Mouse (Mus musculus) heart, embryonic 14.5 days (tissue): ENCODE measurements around the gene Fbxo7. TPM values are rescaled to one million over a fixed set of nuclear protein-coding genes. Genes with fewer than 3 reads are reported as not detected.
A peak's percentile ranks its signal among the peaks of the same experiment; 100 is the strongest.

Experiments
- ATAC-seq: fragments of 200-750 bp; cut with Nextera tagmentation; 2 replicates; pipeline ENCODE4 v1.8.0; 2017; ENCODE audit warnings: low read depth, moderate TSS enrichment; ENCODE audit not compliant: insufficient number of reproducible peaks, insufficient read depth, low FRiP score
- H3K27ac ChIP-seq, 2 experiments: fragments of 200-500 bp in 1 of 2; fragments of 300-500 bp in 1 of 2; sonication (generic) in 1 of 2; replicated peaks in 1 of 2; 2 replicates each; pipeline ENCODE4 v1.5.1; 2012 to 2014; ENCODE audit warnings: low read depth in 2 of 2, low read length in 2 of 2, control low read depth in 1 of 2, mild to moderate bottlenecking in 1 of 2, mixed read lengths in 1 of 2; ENCODE audit not compliant: control insufficient read depth in 1 of 2, insufficient read depth in 1 of 2
- H3K27me3 ChIP-seq: fragments of 300-500 bp; sonication (generic); 2 replicates; pipeline ENCODE4 v1.6.1; 2014; ENCODE audit warnings: mild to moderate bottlenecking, low read length, control low read depth; ENCODE audit not compliant: control insufficient read depth, insufficient read depth
- H3K36me3 ChIP-seq: fragments of 300-500 bp; sonication (generic); 2 replicates; pipeline ENCODE4 v1.6.1; 2014; ENCODE audit warnings: mild to moderate bottlenecking, control low read depth, low read length, mixed read lengths; ENCODE audit not compliant: control insufficient read depth, insufficient read depth
- H3K4me1 ChIP-seq, 2 experiments: fragments of 200-500 bp in 1 of 2; fragments of 300-500 bp in 1 of 2; sonication (generic) in 1 of 2; 2 replicates each; pipeline ENCODE4 v1.6.1; 2012 to 2014; ENCODE audit warnings: low read length in 2 of 2, control low read depth in 1 of 2, mixed read lengths in 1 of 2; ENCODE audit not compliant: control insufficient read depth in 2 of 2, insufficient read depth in 2 of 2
- H3K4me2 ChIP-seq: fragments of 300-500 bp; sonication (generic); 2 replicates; pipeline ENCODE4 v1.6.1; 2014; ENCODE audit warnings: mild to moderate bottlenecking, low read length
- H3K4me3 ChIP-seq, 2 experiments: fragments of 200-500 bp in 1 of 2; fragments of 300-500 bp in 1 of 2; sonication (generic) in 1 of 2; 2 replicates each; pipeline ENCODE4 v1.5.1; 2012 to 2014; ENCODE audit warnings: low read length in 2 of 2, mild to moderate bottlenecking in 2 of 2, control low read depth in 1 of 2, low read depth in 1 of 2, moderate library complexity in 1 of 2; ENCODE audit not compliant: control insufficient read depth in 1 of 2, insufficient read depth in 1 of 2
- H3K9ac ChIP-seq: fragments of 300-500 bp; sonication (generic); 2 replicates; pipeline ENCODE4 v1.6.1; 2014; ENCODE audit warnings: mild to moderate bottlenecking, low read length
- H3K9me3 ChIP-seq: fragments of 300-500 bp; sonication (generic); 2 replicates; pipeline ENCODE4 v1.6.1; 2016; ENCODE audit warnings: low read length, control low read depth; ENCODE audit not compliant: control insufficient read depth
- WGBS: fragments of 180-500 bp; shearing (Covaris S2); extraction: QIAGEN DNeasy Blood & Tissue Kit; methylation state at CpG from one replicate; pipeline ENCODE4 v1.1.7; 2014; 5-methylcytosine and 5-hydroxymethylcytosine counted together
- polyA plus RNA-seq: library from polyadenylated mRNA; unstranded; fragments of >200 nt; fragmentation: Nextera tagmentation; extraction: Ambion mirVana; gene quantifications from 2 replicates; pipeline ENCODE4 v1.2.1, GENCODE M21; 2014

Fbxo7 gene
- polyA plus RNA-seq, 1 experiment from 2014 or later: 20.1 TPM

DNA sequence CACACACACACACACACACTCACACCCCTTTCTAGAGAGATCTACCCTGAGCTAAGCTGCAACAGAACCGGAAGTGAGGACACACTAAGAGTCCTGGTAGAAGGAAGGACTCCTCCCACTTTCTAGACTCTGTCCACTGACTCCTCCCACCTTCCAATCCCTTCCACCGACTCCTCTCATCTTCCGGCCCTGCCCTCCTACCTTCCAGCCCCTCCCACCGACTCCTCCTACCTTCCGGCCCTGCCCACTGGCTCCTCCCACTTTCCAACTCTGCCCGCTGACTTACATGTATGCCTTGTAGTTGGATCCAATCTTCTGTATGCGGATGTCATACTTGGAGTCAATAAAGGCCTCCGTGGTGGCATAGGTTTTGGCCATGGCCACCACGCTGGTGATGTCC lies 58.1 kb downstream of the Fbxo7 start:
- no peak overlapping the region for H3K9ac ChIP-seq
- H3K9me3 ChIP-seq: no peaks in the 10 kb centered on the region
- H3K4me2 ChIP-seq: no peak overlapping the region
- no peak overlapping the region for H3K4me3 ChIP-seq
- no peak for ATAC-seq
- H3K36me3 ChIP-seq: no peaks in the 10 kb centered on the region
- WGBS: 72% methylated on average over 9 of the region's 9 CpGs
- no peaks in the 10 kb centered on the region for H3K4me1 ChIP-seq
- no peaks in the 10 kb centered on the region for H3K27me3 ChIP-seq
- H3K27ac ChIP-seq: no peak overlapping the region

DNA sequence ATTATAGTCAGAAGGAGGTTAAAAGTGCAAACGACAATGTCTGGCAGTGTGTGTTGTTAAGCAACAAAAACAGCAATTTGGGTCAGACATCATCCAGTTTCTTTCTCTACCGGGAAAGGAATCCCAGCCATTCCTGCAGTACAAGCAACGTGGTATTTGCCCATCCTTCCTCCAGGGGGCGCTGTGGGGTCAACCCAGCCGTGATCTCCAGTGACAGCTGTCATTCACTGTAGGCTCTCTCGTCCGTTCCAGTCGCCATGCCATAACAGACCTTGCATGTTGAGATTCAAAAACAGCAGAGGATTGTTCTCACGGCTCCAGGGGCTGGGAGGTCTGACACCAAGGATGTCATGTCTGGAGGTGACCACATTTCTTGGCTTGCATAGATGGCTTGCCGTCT lies 70.1 kb downstream of the Fbxo7 start:
- no peak overlapping the region for H3K9ac ChIP-seq
- H3K4me1 ChIP-seq: peaks cover 6 to 9% of the 10 kb centered on the region in 2 experiments; a peak in 2 of 4 replicates
- H3K27me3 ChIP-seq: no peaks in the 10 kb centered on the region
- H3K4me2 ChIP-seq: no peak overlapping the region
- 49% methylated on average over 10 of the region's 10 CpGs for WGBS
- H3K27ac ChIP-seq: no peak overlapping the region
- ATAC-seq: no peak
- H3K4me3 ChIP-seq: no peak overlapping the region
- no peaks in the 10 kb centered on the region for H3K36me3 ChIP-seq
- no peaks in the 10 kb centered on the region for H3K9me3 ChIP-seq

DNA sequence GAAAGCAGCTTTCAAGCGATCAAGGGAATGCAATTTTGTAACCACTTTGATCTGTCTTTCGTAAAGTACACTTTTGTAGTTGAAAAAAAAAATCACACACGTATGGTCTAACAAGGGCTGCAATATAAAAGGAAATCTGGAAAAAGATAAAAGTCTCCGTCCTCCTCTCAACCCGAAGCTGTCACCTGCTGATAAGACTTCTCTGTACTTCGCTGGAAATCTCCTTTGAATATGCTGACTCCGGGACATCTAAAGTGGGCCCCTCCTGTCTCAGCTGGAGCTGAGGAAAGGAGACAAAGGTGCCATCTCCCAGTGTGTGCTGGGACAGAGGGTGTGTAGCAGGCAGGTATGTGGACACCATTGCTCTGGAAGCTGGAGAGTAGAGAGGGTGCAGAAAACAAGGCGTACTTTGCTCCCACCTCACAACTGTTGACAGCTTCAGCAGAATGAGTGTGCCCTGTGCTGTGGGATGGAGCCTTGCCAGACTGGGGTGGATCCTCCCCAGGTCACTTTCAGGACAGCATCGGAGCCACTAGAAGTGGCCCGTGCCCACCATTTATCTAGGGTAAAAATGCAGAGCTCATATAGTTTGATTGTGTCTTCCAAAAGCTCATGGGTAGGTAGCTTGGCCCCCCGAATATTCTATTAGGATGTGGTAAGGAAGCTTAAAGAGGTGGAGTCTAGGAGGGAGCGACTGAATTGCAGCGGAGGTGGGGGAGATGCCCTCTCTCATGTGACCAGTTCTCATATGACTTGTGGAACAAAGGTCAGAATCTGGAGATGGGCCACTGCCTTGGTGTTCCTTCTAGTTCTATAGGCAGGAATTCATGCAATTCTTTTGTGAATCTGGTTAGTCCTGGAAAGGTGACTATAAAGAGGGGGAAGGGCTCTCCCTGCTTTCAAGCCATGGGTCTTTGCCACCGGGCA lies 71.6 kb downstream of the Fbxo7 start:
- Histone ChIP-seq H3K4me2 (peak overlapping the region; percentile 29), H3K27ac (no peak overlapping the region), H3K4me3 (no peak overlapping the region), H3K9me3 (no peaks in the 10 kb centered on the region), H3K36me3 (no peaks in the 10 kb centered on the region), H3K27me3 (no peaks in the 10 kb centered on the region), H3K9ac (no peak overlapping the region), H3K4me1 (peaks cover 6 to 9% of the 10 kb centered on the region in 2 experiments; a peak in 2 of 4 replicates)
- ATAC-seq: no peak
- 35% methylated on average over 14 of the region's 14 CpGs for WGBS

DNA sequence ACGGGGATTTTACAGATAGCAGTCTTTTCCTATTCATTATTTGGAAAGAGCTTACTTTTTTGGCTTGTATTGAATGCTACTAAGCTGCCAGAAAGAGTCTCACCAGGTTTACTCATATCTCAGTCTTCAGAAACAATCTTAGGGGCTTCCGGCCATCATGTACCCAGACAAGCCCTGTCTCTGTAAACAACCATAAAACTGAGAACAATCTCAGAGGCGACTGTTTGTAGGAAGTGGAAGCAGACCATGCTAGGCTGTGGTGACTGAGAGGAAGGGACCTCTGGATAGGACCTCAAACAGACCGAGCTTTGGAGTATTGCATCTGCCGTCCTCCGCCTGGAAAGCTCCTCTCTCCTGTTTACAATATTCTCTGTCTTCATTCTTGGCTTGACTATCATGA lies 76.6 kb downstream of the Fbxo7 start:
- no peaks in the 10 kb centered on the region for H3K27me3 ChIP-seq
- no peak overlapping the region for H3K4me2 ChIP-seq
- peaks cover 11% of the 10 kb centered on the region for H3K9me3 ChIP-seq
- no peak for ATAC-seq
- no peak overlapping the region for H3K27ac ChIP-seq
- WGBS: 77% methylated on average over 6 of the region's 6 CpGs
- no peak overlapping the region for H3K4me3 ChIP-seq
- H3K4me1 ChIP-seq: peaks cover 4% of the 10 kb centered on the region in 2 experiments; a peak in 2 of 4 replicates
- H3K9ac ChIP-seq: no peak overlapping the region
- H3K36me3 ChIP-seq: no peaks in the 10 kb centered on the region

DNA sequence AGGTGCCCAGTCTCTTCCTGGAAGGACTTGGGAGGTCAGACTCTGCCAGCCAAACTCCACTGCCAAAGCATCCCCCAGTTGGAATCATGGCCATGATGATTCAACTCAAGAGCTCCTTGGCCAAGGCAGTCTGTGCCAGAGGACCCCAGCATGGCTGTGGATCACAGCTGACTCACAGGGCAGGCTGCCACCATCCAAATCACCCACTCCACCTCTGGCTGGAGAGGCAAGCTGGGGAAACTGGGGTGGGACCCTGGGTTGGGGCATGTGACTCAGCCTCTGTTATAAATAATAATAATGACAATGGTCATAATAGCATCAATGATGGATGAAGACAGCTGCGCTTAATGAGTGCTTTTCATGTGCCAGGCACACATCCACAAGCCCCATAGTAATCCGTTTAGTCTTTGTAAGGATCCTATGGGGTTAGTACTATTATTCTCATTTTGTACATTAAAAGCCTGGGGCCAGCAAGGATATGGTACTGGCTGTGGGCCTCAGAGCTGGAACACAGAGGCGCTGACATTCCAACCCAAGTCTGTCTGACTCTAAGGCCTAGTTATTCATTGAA lies 78.6 kb downstream of the Fbxo7 start:
- Histone ChIP-seq H3K27ac (no peak overlapping the region), H3K9me3 (peaks cover 11% of the 10 kb centered on the region), H3K9ac (no peak overlapping the region), H3K4me2 (no peak overlapping the region), H3K27me3 (no peaks in the 10 kb centered on the region), H3K4me3 (no peak overlapping the region), H3K4me1 (no peaks in the 10 kb centered on the region), H3K36me3 (no peaks in the 10 kb centered on the region)
- 84% methylated on average over 3 of the region's 3 CpGs for WGBS
- ATAC-seq: no peak

Other genes starting within 250 kb of the Fbxo7 start
- gene Pwp1, start 192.5 kb upstream of the Fbxo7 start, polyA plus RNA-seq: 43.4 and 46.0 TPM in 2 replicates
- 15.2 and 16.0 TPM in 2 replicates for gene Prdm4, start 104.8 kb upstream of the Fbxo7 start, polyA plus RNA-seq
- gene Ascl4, start 94.3 kb upstream of the Fbxo7 start, polyA plus RNA-seq: not detected in 2 replicates
- gene Rtcb, start 64.1 kb upstream of the Fbxo7 start, polyA plus RNA-seq: 107 TPM in 2 replicates
- gene Bpifc, start 10.1 kb upstream of the Fbxo7 start, polyA plus RNA-seq: not detected in 2 replicates